Mouse (Mus musculus) gastrocnemius, postnatal 4 days (tissue): Measurements from ENCODE around the gene 4931409K22Rik. TPM values are rescaled to one million over a fixed set of nuclear protein-coding genes. Genes with fewer than 3 reads are reported as not detected.

Source experiments
- DNase-seq, 2 experiments: peaks; one replicate each; pipeline ENCODE4 v3.0.0; 2021 to 2022; ENCODE audit warnings: low spot score in 2 of 2, mixed read lengths in 2 of 2
- total RNA-seq, 2 experiments: library from RNA; stranded (reverse); gene quantifications; 2 replicates each; pipeline ENCODE4 v1.2.3; 2021

4931409K22Rik gene
- total RNA-seq, 2 experiments from 2014 or later = not detected

DNA sequence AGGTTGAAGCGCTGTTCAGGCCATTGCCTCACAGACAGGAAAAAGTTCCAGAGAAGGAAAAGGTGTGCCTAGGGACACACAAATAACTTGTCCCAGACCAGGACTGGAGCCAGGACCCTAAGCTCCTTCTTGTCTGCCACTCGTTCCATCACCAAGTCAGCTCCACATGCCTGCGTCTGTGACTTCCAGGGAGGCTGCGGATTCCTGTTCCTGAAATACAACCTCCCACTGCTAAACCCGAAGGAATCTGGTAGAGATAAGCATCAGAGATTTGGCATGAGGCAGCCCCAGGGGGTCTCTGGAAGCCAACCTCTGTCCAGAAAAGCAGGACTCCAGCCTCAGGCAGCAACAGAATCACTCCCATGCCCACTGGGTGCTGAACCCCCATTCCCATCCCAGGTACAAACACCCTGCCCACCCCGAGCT lies 15.5 kb downstream of the 4931409K22Rik start:
- DNase-seq = no peak

DNA sequence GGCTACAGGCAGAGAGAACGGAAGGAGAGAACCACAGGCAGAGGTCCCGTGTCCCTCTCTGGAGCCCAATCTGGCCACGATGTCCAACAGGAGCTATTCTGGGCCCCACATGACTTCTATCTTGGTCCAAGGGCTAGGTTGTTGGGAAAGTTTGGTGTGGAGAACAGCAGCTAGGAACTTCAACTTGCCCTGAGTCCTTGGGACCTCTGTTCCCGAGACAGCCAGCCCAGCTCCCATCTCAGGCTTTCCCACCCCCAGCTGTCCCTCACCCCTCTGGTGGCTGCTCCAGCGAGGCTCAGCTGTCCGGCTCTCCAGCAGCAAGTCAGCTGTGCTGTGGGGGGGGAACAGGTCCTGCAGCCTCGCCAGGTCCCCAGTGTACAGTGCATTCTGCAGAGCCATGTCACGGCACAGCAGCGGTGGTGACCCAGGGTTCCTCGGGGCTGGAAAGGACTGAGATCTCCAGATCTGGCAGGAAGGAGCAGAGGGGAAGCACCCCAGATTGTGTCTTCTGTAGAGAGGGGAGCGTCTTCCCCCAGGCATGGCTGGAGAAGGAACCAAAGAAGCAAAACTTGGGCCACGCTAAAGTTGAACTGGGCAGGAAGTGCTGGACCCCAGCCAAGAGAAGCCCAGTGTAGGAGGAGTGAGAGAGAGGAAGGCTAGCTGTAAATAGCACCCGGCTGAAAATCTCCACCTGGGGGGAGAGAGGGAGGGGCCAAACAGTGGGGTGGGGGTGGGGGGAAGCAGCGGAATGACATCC lies 16.0 kb downstream of the 4931409K22Rik start, which contains the start of gene Asb10:
Gene Asb10, minus strand, starts transcription at position 592 of the 757 bp plus-strand sequence.
- peak; percentile 52 to 78 for DNase-seq

DNA sequence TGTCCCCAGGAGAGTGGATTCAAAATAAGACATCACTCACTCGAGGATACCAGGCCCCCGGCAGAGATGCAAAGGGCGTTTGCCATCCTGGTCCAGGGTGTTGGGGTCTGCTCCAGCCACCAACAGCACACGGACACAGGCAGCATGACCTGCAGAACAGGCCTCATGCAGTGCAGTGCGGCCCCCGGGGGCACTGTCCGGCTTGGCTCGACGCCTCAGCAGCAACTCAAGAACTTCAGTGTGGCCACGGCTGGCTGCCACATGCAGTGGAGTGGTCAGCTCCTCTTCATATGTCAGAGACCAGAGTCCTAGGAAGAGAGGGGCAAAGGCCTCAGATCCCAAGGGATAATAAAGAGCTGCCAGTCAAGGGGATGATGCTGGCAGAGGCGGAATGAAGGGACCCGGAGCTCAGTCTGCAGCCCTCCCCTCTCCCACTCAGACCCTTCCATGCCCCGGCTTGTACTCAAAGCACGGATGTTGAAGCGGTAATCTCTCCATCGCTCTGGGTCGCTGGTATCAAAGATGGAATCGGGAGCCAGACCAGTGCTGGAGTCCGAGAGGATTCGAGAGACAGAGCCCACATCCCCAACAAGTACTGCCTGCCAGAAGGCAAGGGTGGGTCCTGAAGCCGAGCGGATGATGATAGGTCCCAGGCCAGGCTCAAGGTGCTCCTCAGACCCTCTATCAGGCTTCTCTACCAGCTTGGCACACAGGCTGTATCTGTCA lies 16.9 kb downstream of the 4931409K22Rik start:
- no peak for DNase-seq

DNA sequence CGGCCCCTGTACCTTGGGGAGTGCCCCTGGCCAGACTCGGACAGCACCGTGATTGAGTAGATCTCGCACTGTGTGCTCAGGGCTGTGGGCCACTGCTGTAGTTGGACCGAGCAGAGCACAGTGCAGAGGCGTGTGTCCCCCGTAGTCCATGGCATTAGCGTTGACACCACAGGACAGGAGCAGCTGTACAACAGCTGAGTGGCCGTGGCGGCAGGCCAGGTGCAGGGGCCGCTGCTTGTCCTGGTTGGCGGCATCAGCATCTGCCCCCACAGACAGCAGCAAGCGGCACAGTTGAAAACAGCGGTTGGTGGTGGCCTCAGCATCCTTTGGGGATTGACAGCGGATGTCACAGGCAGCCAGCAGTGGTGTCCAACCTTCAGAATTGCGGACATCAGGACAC lies 19.0 kb downstream of the 4931409K22Rik start:
- DNase-seq = peak in 1 of 2 experiments; percentile 71

DNA sequence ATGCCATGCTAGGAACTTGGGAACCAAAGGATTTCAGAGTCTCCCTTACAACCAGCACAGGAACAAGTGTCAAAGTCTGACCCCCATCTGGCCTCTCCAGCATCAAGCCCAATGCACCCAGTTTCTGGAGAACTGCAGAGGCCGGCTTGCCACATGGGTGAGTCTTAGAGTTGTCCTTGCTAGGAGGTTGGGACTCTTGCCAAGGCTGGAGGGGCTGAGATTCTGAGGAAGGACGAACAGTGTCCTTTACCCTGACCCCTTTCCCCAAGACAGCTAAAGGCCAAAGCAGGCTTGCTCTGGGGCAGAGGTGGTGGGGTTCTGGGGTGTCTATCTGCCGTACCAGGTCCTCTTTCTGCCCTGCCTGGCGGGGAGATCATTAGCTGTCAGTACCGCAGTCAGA lies 20.1 kb downstream of the 4931409K22Rik start:
- no peak for DNase-seq

DNA sequence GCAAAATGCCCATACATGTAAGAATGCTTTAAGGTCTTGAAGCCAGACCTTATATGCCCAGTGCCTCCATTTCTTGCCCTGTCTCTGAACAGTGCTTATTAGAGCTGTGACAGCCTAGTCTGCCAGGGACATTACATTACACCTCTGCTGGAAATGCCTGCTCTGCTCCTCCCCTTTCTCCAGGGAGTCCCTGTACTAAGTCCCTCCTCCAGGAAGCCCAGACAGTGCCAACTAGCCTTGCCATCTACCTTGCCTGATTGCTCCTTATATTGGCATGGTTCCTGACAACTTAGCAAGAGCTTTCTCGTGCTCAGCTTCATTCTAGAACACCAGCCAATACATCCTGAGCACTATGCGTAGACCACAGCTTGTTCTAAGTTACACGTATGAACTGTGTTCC lies 20.9 kb downstream of the 4931409K22Rik start:
- no peak for DNase-seq

DNA sequence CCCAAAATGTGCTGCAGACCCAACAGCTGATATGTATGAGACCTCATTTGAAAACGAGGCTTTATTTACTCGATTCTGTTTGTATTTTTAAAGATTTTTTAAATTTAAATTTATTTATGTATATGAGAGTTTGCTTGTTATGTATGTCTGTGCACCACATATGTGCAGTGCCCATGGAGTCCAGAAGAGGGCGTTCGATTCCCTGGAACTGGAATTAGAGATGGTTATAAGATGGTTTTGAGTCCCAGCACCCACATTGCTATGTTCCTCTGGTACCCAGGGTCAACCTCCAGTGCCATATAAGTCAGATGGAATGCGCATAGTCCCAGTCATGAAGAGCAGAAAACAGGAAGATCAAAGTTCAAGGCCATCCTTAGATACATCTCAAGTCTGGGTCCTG lies 22.3 kb downstream of the 4931409K22Rik start:
- no peak for DNase-seq

DNA sequence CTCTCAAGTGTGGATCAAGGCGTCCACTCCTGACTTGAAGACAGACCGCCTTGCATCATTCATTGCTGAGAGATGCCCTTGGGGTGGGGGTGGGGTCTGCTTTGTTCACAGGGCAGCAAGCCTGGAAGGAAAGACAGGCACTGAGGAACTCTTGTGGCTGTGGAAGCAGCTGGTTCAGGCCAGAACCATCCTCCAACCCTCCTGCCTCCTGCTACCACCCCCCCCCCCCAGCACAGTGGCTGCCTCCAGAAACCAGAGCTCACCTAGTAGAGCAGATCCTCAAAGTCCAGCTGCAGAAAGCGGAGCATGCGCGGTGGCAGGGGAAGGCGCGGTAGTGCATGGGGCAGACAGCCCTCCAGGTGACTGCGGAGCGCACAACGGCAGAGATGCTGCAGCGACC lies 23.2 kb downstream of the 4931409K22Rik start:
- no peak for DNase-seq

DNA sequence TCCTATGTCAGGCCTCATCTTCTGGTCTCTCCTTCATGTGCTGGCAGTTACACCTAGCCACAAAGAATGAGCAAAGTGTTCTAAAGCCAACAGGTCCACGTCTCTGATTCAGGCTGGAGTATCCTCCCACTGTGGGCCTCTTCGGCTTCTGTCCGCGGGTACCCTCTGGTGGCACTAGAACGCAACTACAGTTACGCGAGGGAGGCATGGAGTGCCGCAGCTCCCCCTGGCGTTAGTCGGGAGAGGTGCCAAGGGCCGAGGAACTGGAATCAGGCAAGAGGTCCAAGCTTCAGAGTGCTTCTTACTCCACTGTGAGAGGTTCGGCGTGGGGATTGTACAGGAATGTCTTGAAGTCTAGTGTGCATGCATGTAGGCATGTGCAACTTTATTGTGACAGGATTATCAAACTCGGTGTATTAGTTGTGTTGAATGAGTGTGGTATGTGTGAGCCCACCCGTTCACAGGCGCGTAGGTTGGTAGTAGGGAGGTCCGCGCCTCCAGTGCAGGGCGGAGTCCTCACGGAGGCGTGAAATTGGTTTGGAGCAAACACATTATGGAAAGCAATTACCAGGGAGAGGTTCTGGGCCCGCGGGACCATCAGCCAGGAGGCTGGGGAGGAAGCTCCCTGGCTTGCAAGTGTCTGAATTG lies 26.4 kb downstream of the 4931409K22Rik start:
- DNase-seq = peak; percentile 90 to 92

DNA sequence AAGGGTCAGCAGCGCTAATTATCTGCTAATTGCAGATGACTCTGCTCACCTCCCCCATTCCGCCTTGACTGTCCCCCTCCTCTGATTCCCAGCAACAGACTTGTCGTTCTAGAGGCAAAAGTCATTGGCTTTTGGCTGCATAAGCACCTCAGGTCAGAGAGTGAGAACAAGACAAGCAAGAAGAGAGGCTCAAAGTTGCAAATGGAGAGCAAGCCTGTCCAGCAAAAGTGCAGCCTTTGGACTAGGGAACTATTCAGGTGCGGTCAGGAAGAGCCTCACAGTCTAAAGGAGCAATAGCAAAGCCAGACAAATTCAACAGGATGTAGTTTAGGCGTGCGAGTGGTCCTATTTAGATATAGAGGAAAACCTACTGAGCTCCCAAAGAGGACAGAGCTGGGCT lies 28.8 kb downstream of the 4931409K22Rik start:
- DNase-seq = no peak

DNA sequence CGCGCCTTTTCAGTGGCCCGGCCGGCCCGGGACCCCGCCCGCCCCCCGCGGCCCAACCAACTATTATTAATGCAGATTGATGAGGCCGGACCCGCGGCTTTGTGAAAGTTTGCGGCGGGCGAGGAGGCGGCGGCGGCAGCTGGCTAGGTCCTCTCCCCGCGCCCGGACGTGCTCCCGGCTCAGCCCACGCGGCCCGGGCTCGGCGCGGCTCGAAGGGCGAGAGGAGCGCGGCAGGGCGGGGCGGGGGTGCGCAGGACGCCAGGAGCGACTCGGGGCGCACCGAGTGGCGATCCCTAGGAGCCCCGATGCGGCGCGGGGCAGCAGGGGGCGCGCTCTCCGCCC lies 29.7 kb downstream of the 4931409K22Rik start, which contains the start of gene Gbx1:
Gene Gbx1, minus strand, starts transcription at position 314 of the 342 bp plus-strand sequence.
- no peak for DNase-seq

DNA sequence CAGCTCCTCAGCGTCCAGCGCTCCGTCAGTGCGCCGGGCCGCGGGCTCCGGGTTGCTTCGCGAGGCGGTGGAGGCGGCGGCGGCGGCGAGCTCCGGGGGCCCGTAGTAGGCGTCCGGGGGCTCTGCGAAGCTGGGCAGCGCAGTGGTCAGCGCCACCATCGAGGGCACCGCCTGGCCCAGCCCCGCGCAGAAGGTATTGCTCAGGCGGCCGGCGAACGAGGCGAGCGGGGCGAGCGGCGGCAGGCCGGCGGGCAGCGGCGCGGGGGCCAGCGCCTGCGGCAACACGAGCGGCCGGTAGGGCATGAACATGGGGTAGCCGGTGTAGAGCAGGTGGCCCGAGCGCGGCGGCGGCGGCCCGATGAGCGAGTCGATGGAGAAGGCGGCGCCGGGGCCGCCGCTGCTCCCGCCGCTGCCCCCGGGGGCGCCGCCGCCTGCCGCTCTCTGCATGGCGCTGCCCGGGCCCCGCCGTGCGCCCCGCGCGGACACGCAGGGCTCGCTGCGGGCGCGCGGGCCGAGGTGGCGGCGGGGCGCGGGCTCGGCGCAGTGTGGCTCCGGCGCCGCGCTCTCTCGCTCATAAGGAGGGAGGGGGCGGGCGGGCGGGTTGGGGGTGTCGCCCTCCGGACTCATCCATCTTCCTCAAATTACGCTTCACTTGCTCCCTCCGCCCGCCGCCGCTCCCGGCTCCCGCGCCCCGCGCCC lies 30.3 kb downstream of the 4931409K22Rik start:
- DNase-seq = no peak

DNA sequence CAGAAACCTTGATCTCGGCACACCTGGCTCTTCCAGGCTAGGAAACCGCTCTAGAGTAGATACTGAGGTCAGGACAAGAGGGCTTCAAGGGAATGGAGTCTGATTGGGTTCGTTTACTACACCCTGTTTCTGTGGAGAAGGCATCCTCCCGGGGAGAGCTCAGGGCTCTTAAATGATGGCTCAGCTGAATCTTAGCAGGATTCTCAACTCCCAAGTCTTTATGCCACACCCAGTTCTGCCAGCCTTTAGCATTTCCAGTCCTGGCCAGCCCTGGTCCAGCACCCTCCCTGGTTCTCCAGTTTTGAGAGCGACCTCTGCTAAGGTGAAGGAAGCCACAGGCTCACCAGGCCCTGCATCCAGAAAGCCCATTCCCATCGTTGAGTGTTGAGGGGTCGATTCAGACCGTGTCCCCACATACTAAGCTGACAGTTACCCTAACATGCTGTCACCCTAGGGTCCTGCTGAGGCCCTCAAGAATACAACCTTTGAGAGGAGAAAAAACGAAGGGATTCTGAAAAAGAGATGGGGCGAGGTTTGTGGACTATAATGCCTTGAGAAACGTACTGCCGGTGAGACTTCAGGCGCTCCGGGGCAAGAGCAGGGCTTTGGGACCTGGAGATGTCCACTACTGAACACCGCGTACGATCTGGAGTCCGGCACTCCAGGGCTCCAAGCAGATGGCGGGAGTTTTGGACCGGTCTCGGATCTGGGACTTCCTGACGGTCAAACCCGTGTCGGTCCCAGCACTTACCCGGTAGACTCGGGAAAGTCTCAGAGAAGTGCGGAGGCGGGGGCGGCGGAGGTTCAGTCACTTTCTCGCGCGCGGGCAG lies 31.0 kb downstream of the 4931409K22Rik start:
- no peak for DNase-seq

DNA sequence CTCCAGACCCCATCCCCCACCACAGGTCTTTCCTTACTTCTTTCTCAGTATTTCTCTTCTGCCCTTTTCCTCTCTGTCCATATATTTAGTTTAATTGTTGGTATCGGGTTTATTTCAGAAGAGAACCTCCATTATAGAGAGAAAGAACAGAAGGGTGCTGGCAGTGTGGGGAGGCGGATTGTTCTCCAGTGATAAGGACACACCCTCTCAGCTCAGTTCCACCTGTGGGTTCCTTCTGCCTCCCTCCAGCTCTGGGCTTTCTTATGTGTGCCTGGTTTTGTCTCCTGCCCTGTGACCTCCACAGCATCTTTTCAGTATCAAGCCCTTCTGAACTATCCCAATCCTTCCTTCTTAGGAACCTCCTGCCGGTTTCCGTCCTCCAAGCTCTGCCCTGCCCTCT lies 32.1 kb downstream of the 4931409K22Rik start:
- DNase-seq = no peak

DNA sequence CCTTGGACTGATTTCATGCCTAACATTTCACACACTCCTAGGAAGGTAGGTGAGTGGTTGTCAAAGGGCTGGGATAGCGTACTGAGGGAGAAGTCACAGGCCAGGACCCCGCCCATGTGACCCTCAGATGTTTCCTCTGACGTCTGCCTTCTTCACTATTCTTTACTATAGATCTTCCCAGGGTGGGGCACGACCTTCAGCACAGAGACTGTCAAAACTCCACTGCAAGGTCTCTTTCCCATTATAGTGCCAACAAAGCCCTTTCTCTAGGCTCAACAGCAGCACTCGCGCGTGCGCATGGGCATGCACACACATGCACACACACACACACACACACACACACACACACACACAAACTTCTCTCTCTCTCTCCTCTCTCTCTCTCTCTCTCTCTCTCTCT lies 32.8 kb downstream of the 4931409K22Rik start:
- DNase-seq = no peak

DNA sequence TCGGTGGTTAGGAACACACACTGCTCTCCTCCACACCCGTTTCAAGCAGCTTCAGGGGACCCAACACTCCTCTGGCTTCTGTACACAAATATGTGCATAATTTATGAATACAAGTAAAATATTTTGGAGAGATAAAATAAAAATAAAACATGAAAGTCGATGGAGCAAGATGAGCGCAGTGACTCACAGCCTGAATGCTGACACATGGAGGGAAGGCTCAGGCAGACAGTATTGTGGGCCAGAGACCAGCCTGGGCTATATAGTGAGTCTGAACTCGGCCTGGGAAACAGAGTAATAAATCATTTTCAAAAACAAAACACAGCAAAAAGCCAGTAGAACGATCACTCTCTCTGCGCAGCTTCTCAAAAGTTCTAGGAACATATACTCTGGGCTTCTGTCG lies 35.2 kb downstream of the 4931409K22Rik start:
- DNase-seq = no peak

DNA sequence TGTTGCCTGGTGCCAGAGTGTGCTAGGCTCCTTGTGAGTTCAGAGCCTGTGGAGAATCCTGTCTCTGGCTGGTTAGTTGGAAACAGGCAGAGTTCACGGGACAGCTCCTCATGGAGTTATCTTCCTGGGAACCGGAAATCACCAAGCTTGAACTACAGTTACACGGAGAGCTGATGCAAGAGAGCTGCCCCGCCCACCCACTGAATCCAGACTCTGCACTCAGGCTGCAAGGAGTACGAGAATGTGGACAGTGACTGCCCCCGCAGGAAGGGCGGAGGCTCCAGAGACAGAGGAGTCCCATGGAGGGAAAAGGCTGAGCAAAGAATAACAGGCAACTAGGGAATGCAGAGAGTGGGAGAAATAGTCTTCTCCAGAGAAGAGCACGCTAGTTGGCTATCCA lies 44.3 kb downstream of the 4931409K22Rik start:
- DNase-seq = no peak

DNA sequence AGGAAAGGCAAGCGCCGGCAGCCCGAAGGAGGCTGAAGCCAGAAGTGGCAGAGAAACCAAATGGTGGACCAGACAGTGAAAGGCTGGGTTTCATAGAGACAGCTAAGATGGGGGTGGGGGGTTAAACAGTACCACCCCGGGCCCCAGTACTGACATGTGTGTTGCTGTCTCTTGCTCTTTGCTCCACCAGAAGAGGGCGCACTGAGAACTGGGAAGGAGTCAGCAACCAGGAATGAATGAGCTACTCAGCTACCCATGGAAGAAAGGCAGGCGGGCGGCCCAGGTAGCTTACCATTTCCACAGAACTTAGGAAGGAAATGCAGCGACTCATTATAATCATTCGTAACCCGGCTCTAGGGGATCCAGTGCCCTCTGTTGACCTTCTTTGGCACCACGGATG lies 46.0 kb downstream of the 4931409K22Rik start:
- DNase-seq = no peak

DNA sequence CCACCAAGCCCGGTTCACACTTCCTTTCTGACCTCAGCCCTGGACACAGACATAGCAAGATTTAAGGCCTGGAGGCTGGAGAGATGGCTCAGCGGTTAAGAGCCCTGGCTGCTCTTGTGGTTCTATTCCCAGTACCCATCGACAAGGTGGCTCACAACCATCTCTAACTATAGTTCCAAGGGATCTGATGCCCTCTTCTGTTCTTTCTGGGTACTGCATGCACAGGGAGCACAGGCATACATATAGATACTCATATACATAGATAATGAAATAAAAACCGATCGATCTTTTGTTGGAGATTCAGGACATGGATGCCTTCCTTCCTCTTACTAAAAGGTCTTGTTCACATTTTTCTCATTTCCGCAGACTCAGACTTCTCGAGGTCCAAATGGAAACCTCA lies 48.2 kb downstream of the 4931409K22Rik start:
- DNase-seq = no peak

DNA sequence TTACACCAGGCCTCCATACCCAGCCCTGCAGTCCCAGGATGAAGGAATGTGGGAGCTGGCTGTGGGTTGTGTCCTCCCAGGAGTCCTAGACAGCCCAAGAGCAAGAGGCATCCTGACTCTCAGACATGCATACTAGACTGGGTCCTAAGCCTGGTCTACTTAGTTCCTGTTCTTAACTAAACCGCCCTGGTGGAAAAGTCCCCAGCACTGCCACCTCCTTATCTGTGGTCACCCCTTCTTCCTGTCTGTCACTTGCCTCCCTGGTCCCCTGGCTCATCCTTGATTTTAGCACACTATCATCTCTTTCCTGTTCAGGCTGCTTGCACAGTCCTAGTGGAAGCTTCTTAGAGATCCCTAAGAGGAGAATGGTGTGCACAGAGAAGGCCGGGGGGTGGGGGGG lies 51.1 kb downstream of the 4931409K22Rik start:
- DNase-seq = no peak

DNA sequence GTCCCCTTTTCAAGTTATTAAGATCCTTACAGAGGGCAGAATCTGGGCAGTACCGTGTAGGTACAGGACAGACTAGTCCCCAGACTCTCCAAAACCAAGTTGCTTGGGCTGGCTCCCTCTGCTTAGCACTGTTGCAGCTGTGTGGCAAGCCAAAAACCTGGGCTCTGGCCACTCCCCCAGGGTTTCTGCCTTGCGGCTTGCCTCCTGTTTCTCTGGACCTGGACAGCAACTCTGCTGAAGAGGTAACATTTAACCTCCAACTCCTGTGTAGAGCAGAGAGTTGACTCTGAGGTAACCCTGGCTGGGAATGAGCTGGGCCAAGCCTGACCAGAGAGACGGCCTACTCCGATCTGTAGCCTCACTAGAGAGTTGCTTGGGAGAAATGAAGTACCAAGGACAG lies 53.8 kb downstream of the 4931409K22Rik start:
- no peak for DNase-seq
